Mouse (Mus musculus): ENCODE results near the gene Ryr2. TPM values are rescaled to one million over a fixed set of nuclear protein-coding genes. Genes with fewer than 3 reads are reported as not detected.

The Ryr2 gene
- polyA plus RNA-seq, 2 experiments, result 0.37 to 0.79 TPM

DNA sequence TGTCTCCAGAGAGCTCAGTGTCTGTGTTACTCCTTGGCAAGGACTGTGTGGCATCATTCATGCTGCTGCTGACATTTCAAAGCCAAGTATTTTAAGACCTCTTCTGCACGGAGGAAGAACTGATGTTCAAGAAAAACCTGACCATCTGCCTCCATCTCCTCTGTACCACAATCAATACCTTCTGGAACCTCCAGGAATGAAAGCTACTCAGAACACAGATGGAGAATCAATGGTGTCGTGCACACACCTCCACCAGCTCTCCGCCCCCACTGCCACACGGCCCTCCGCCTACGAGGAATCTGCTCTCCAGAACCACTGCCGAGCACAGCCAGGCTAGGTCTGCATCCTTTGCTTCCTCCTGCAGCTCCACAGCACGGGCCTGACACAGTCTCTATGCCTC, 92.8 kb downstream of the Ryr2 start:
- no peak overlapping the region for H3K4me3 ChIP-seq (replicated peaks; ENCODE audit: low read length)
- no peak for TF ChIP-seq POLR2A (IDR thresholded peaks at IDR 0.05; ENCODE audit: borderline replicate concordance, extremely low read depth, insufficient read depth, insufficient read length)
- no peaks in the 10 kb centered on the region for H3K27me3 ChIP-seq (ENCODE audit: control insufficient read depth, insufficient read depth, low read length)
- no peak overlapping the region for H3K27ac ChIP-seq (replicated peaks; ENCODE audit: low read depth, low read length)
- H3K9me3 ChIP-seq (ENCODE audit: control insufficient read depth, low read length), result no peaks in the 10 kb centered on the region
- 78% methylated on average over 8 of the region's 8 CpGs for WGBS
- H3K4me2 ChIP-seq (replicated peaks; ENCODE audit: low read depth, low read length, severe bottlenecking), result no peak overlapping the region
- H3K36me3 ChIP-seq (ENCODE audit: control insufficient read depth, insufficient read depth, low read length), result no peaks in the 10 kb centered on the region
- DNase-seq (ENCODE audit: low spot score), result no peak
- ATAC-seq (ENCODE audit: low FRiP score, low read depth), result no peak
- no peaks in the 10 kb centered on the region for H3K4me1 ChIP-seq (ENCODE audit: control insufficient read depth, insufficient read depth, low read length)
- H3K9ac ChIP-seq (ENCODE audit: low read depth, low read length, severe bottlenecking), result no peak overlapping the region

DNA sequence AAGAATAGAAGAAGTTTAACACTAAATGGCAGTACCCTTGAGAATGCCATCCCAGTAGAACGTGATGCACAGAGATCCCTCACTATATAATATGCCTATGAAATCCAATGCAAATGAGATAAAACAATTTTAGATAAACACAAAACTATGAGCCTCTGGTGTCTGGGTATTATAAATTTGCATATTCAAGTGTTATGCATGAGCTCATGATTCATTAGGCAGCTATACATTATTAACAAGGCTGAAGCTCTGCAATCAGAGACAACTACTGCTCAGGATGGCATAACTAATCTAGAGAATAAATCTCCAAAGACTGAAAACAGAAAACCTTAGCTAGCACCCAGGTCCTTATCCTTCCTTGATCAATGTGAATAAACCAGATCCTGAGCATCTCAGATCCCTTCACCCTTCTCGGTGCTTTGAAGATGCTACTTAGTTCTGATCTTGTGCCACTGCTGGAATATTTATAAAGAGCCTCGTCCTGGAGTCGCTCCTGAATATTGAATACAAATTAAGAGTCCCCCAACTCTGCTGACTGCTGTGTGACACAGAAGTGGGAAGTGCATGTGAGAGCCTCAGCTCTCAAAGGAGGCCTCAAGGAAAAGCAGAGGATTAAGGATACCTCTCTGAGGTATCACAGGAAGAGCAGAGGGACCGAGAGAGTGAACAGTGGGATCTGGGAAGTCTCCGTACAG, 97.6 kb downstream of the Ryr2 start:
- no peaks in the 10 kb centered on the region for H3K9me3 ChIP-seq (ENCODE audit: control insufficient read depth, low read length)
- H3K27me3 ChIP-seq (ENCODE audit: control insufficient read depth, insufficient read depth, low read length), result no peaks in the 10 kb centered on the region
- H3K4me1 ChIP-seq (ENCODE audit: control insufficient read depth, insufficient read depth, low read length), result no peaks in the 10 kb centered on the region
- no peaks in the 10 kb centered on the region for H3K36me3 ChIP-seq (ENCODE audit: control insufficient read depth, insufficient read depth, low read length)
- no peak for ATAC-seq (ENCODE audit: low FRiP score, low read depth)
- 79% methylated on average over 6 of the region's 6 CpGs for WGBS
- no peak overlapping the region for H3K4me3 ChIP-seq (replicated peaks; ENCODE audit: low read length)
- no peak for TF ChIP-seq POLR2A (IDR thresholded peaks at IDR 0.05; ENCODE audit: borderline replicate concordance, extremely low read depth, insufficient read depth, insufficient read length)
- no peak for DNase-seq (ENCODE audit: low spot score)
- H3K9ac ChIP-seq (ENCODE audit: low read depth, low read length, severe bottlenecking), result no peak overlapping the region
- H3K4me2 ChIP-seq (replicated peaks; ENCODE audit: low read depth, low read length, severe bottlenecking), result no peak overlapping the region
- H3K27ac ChIP-seq (replicated peaks; ENCODE audit: low read depth, low read length), result no peak overlapping the region

DNA sequence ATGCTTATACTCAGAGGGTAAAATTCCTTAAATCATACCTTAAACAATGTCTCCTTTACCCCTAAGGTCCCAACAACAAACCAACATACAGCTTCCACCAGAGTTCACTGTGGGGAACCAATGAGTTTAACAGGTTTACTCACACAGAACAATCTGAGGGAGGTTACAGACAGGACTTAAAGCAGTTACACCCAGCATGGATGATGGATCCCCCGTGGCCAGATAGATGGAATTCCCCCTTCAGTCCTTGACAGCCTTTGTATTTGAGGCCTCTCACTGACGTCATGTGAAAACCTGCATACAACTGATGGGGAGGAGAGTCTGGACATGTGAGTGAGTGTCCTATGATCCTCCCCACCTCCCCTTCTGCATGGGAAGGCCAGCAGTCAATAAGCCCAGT, 99.2 kb downstream of the Ryr2 start:
- H3K4me1 ChIP-seq (ENCODE audit: control insufficient read depth, insufficient read depth, low read length), result no peaks in the 10 kb centered on the region
- H3K9me3 ChIP-seq (ENCODE audit: control insufficient read depth, low read length), result no peaks in the 10 kb centered on the region
- 80% methylated on average over 2 of the region's 2 CpGs for WGBS
- no peak overlapping the region for H3K9ac ChIP-seq (ENCODE audit: low read depth, low read length, severe bottlenecking)
- H3K4me2 ChIP-seq (replicated peaks; ENCODE audit: low read depth, low read length, severe bottlenecking), result no peak overlapping the region
- no peaks in the 10 kb centered on the region for H3K36me3 ChIP-seq (ENCODE audit: control insufficient read depth, insufficient read depth, low read length)
- no peak for TF ChIP-seq POLR2A (IDR thresholded peaks at IDR 0.05; ENCODE audit: borderline replicate concordance, extremely low read depth, insufficient read depth, insufficient read length)
- ATAC-seq (ENCODE audit: low FRiP score, low read depth) (no peak), DNase-seq (ENCODE audit: low spot score) (no peak)
- H3K4me3 ChIP-seq (replicated peaks; ENCODE audit: low read length), result no peak overlapping the region
- H3K27me3 ChIP-seq (ENCODE audit: control insufficient read depth, insufficient read depth, low read length), result no peaks in the 10 kb centered on the region
- H3K27ac ChIP-seq (replicated peaks; ENCODE audit: low read depth, low read length), result no peak overlapping the region

DNA sequence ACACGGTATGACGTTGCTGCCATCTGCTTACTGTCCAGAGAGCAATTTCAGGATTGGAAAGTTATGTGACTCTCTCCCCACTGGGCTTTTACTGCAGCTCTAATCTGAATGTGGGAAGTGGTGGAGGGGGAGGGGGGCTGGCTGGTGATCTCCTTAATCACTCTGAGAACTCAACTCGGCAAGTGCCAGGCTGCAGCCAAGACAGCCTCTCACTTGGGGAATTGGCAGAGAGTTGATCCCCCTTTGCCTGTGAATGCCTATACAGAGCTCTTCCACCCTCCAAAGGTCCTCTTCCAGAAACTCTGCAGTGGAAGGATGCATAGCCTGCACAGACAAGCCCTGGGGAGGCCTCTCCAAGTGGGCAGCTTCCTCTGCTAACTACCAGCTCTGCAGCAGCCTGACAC, 104.9 kb downstream of the Ryr2 start:
- WGBS, result 22% methylated on average over 3 of the region's 3 CpGs
- Histone ChIP-seq H3K4me2 (replicated peaks; ENCODE audit: low read depth, low read length, severe bottlenecking) (no peak overlapping the region), H3K27ac (replicated peaks; ENCODE audit: low read depth, low read length) (no peak overlapping the region), H3K4me1 (ENCODE audit: control insufficient read depth, insufficient read depth, low read length) (no peaks in the 10 kb centered on the region), H3K36me3 (ENCODE audit: control insufficient read depth, insufficient read depth, low read length) (no peaks in the 10 kb centered on the region), H3K9me3 (ENCODE audit: control insufficient read depth, low read length) (no peaks in the 10 kb centered on the region), H3K4me3 (replicated peaks; ENCODE audit: low read length) (no peak overlapping the region), H3K27me3 (ENCODE audit: control insufficient read depth, insufficient read depth, low read length) (no peaks in the 10 kb centered on the region), H3K9ac (ENCODE audit: low read depth, low read length, severe bottlenecking) (no peak overlapping the region)
- ATAC-seq (ENCODE audit: low FRiP score, low read depth) (no peak), DNase-seq (ENCODE audit: low spot score) (no peak)
- no peak for TF ChIP-seq POLR2A (IDR thresholded peaks at IDR 0.05; ENCODE audit: borderline replicate concordance, extremely low read depth, insufficient read depth, insufficient read length)

DNA sequence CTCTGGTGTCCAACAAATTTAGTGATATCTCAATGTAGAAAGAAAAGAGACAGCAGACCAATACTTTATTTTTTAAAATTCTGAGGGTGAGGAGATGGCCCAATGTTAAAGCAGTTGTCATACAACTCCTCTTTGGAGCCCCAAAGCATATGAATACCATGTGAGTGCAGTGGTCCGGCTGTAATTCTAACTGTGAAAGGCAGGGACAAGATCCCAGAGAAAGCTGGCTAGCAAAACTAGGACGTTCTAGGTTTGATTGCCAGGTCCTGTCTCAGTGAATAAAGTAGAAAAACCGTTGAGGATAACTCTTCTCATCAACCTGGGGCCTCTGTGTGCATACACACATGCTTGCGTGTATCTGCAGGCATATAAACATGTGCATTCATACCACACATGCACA, 106.9 kb downstream of the Ryr2 start:
- H3K9me3 ChIP-seq (ENCODE audit: control insufficient read depth, low read length), result no peaks in the 10 kb centered on the region
- H3K9ac ChIP-seq (ENCODE audit: low read depth, low read length, severe bottlenecking), result no peak overlapping the region
- no peak for DNase-seq (ENCODE audit: low spot score)
- WGBS, result 68% methylated on average over 4 of the region's 4 CpGs
- no peaks in the 10 kb centered on the region for H3K4me1 ChIP-seq (ENCODE audit: control insufficient read depth, insufficient read depth, low read length)
- ATAC-seq (ENCODE audit: low FRiP score, low read depth), result no peak
- no peak for TF ChIP-seq POLR2A (IDR thresholded peaks at IDR 0.05; ENCODE audit: borderline replicate concordance, extremely low read depth, insufficient read depth, insufficient read length)
- no peak overlapping the region for H3K4me2 ChIP-seq (replicated peaks; ENCODE audit: low read depth, low read length, severe bottlenecking)
- H3K27me3 ChIP-seq (ENCODE audit: control insufficient read depth, insufficient read depth, low read length), result no peaks in the 10 kb centered on the region
- no peak overlapping the region for H3K4me3 ChIP-seq (replicated peaks; ENCODE audit: low read length)
- no peak overlapping the region for H3K27ac ChIP-seq (replicated peaks; ENCODE audit: low read depth, low read length)
- H3K36me3 ChIP-seq (ENCODE audit: control insufficient read depth, insufficient read depth, low read length), result no peaks in the 10 kb centered on the region

Data from limb, embryonic 14.5 days (tissue).